Mouse (Mus musculus): ENCODE measurements around the gene Tfpi2. TPM values are rescaled to one million over a fixed set of nuclear protein-coding genes. Genes with fewer than 3 reads are reported as not detected.

Gene Tfpi2
- polyA plus RNA-seq, 1 experiment from 2014 or later = 0.46 TPM

DNA sequence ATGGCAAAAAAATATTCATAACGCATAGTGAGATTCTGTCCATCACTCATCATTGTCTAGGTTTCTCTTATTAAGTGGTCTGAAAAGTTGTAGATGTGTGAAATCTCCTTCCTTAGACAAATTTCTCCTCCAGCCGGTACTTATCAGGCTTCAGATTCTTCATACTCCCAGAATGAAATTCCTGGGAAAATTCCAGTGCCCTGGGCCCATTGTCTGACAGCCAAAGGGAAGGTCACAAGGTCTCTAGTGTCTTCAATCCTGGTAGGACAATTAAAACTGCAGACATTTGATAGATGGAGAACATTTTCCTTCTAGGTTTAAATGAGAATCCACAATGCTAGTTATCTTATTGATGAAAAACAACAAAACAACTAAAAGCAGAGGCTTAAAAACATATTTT, 53.1 kb downstream of the Tfpi2 start:
- Histone ChIP-seq H3K4me2 (ENCODE audit: low read depth, low read length) (no peak overlapping the region), H3K9me3 (ENCODE audit: control insufficient read depth, low read length) (no peaks in the 10 kb centered on the region), H3K4me1 (ENCODE audit: control insufficient read depth, insufficient read depth, low read length) (no peaks in the 10 kb centered on the region), H3K27ac (ENCODE audit: low read depth, low read length) (no peak overlapping the region), H3K4me3 (ENCODE audit: low read depth, low read length) (no peak overlapping the region), H3K9ac (replicated peaks; ENCODE audit: low read depth, low read length) (no peak overlapping the region), H3K27me3 (ENCODE audit: control insufficient read depth, insufficient read depth, low read length) (no peaks in the 10 kb centered on the region), H3K36me3 (ENCODE audit: control insufficient read depth, insufficient read depth, low read length) (no peaks in the 10 kb centered on the region)
- no peak for ATAC-seq (ENCODE audit: low read depth)
- WGBS = 71% methylated on average over 2 of the region's 2 CpGs

DNA sequence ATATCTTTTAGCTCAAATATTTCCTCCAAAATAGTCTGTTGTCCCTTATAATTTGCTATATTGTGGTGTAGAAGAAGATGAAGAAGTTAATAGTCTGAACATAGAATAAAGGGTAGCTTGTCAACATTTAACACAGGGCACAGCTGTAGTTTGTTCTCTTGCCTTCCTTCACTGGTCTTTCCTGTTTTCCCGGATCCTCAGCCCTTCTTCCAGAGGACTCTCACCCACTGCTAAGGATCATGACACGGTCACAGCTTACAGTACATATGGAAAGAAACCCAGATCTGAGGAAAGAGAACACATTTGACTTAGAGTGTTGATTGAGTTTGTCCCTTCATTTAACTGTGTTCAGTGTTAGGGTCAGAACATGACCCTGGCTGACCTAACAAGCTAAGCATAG, 53.7 kb downstream of the Tfpi2 start:
- H3K9me3 ChIP-seq (ENCODE audit: control insufficient read depth, low read length) = no peaks in the 10 kb centered on the region
- H3K9ac ChIP-seq (replicated peaks; ENCODE audit: low read depth, low read length) = no peak overlapping the region
- H3K27me3 ChIP-seq (ENCODE audit: control insufficient read depth, insufficient read depth, low read length) = no peaks in the 10 kb centered on the region
- H3K4me1 ChIP-seq (ENCODE audit: control insufficient read depth, insufficient read depth, low read length) = no peaks in the 10 kb centered on the region
- H3K4me3 ChIP-seq (ENCODE audit: low read depth, low read length) = no peak overlapping the region
- WGBS = 78% methylated on average over 2 of the region's 2 CpGs
- ATAC-seq (ENCODE audit: low read depth) = no peak
- H3K27ac ChIP-seq (ENCODE audit: low read depth, low read length) = no peak overlapping the region
- H3K4me2 ChIP-seq (ENCODE audit: low read depth, low read length) = no peak overlapping the region
- H3K36me3 ChIP-seq (ENCODE audit: control insufficient read depth, insufficient read depth, low read length) = no peaks in the 10 kb centered on the region

DNA sequence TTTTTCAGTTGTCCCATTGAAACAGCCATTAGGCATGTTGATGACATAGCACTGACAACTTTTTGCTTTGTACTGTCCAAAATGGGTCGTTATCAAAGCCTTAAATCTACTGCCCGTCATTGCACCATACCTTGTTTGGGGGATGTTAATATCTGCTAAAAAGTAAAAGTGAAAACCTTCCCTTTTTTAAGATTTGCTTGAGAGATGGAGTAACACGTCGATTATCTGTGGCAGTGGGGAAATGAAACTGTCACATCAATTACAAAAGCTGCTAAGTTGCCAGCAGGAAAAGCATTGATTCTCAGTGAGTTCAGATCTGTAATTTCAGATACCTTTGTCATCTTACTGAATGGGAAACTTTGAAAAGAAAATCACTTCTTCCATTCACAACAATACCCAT, 62.6 kb downstream of the Tfpi2 start:
- no peak overlapping the region for H3K9ac ChIP-seq (replicated peaks; ENCODE audit: low read depth, low read length)
- no peaks in the 10 kb centered on the region for H3K36me3 ChIP-seq (ENCODE audit: control insufficient read depth, insufficient read depth, low read length)
- no peak overlapping the region for H3K27ac ChIP-seq (ENCODE audit: low read depth, low read length)
- ATAC-seq (ENCODE audit: low read depth) = no peak
- no peaks in the 10 kb centered on the region for H3K27me3 ChIP-seq (ENCODE audit: control insufficient read depth, insufficient read depth, low read length)
- H3K4me1 ChIP-seq (ENCODE audit: control insufficient read depth, insufficient read depth, low read length) = no peaks in the 10 kb centered on the region
- H3K4me3 ChIP-seq (ENCODE audit: low read depth, low read length) = no peak overlapping the region
- no peaks in the 10 kb centered on the region for H3K9me3 ChIP-seq (ENCODE audit: control insufficient read depth, low read length)
- H3K4me2 ChIP-seq (ENCODE audit: low read depth, low read length) = no peak overlapping the region
- 77% methylated on average over 4 of the region's 4 CpGs for WGBS

DNA sequence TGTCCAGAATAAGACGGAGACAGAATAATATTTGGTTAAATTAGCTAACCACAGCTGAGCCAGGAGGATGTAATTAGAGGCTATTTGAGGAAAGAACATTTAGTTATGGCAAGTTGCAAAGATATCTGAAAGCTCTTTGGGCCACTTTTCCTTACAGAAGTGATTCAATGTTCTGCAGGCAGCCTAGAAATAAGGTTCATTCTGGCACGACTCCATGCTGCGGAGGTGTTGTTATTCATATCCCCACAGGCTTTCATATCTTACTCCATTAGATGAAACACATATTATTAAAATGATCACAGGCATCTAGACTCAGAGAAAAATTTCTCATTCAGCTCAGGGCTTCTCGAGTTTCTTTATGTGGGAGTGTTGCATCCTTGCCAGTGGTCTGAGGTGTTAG, 65.8 kb downstream of the Tfpi2 start:
- no peak overlapping the region for H3K27ac ChIP-seq (ENCODE audit: low read depth, low read length)
- H3K36me3 ChIP-seq (ENCODE audit: control insufficient read depth, insufficient read depth, low read length) = no peaks in the 10 kb centered on the region
- 74% methylated on average over 4 of the region's 4 CpGs for WGBS

DNA sequence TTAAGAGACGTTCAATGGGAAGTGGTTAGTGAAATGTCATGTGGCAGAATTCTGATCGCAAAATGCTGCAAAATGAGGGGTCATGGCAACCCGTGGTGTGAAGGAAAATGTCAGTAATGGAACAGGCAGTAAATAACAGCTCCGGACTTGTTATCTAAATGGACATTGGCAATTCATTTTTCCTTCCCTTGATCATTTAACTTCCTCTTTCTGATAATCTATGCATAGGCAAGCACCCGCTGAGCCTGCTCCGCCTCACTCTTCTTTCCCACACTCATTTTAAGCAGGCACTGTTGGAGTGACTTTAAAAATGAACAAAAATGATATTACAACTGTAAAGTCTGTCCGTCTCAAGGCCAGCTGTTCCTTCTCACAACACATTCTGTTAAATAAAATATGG, 72.7 kb downstream of the Tfpi2 start:
- H3K4me2 ChIP-seq (ENCODE audit: low read depth, low read length) = no peak overlapping the region

More for the DNA sequence above, 65.8 kb downstream of the Tfpi2 start:
- Histone ChIP-seq H3K4me2 (ENCODE audit: low read depth, low read length) (no peak overlapping the region), H3K27me3 (ENCODE audit: control insufficient read depth, insufficient read depth, low read length) (no peaks in the 10 kb centered on the region), H3K4me1 (ENCODE audit: control insufficient read depth, insufficient read depth, low read length) (no peaks in the 10 kb centered on the region), H3K9me3 (ENCODE audit: control insufficient read depth, low read length) (no peaks in the 10 kb centered on the region), H3K4me3 (ENCODE audit: low read depth, low read length) (no peak overlapping the region), H3K9ac (replicated peaks; ENCODE audit: low read depth, low read length) (no peak overlapping the region)
- no peak for ATAC-seq (ENCODE audit: low read depth)

More for the DNA sequence above, 72.7 kb downstream of the Tfpi2 start:
- Histone ChIP-seq H3K9me3 (ENCODE audit: control insufficient read depth, low read length) (no peaks in the 10 kb centered on the region), H3K27ac (ENCODE audit: low read depth, low read length) (no peak overlapping the region), H3K27me3 (ENCODE audit: control insufficient read depth, insufficient read depth, low read length) (no peaks in the 10 kb centered on the region), H3K4me1 (ENCODE audit: control insufficient read depth, insufficient read depth, low read length) (no peaks in the 10 kb centered on the region), H3K4me3 (ENCODE audit: low read depth, low read length) (no peak overlapping the region), H3K36me3 (ENCODE audit: control insufficient read depth, insufficient read depth, low read length) (no peaks in the 10 kb centered on the region), H3K9ac (replicated peaks; ENCODE audit: low read depth, low read length) (no peak overlapping the region)
- WGBS = 72% methylated on average over 7 of the region's 7 CpGs
- ATAC-seq (ENCODE audit: low read depth) = no peak

Other genes starting within 250 kb of the Tfpi2 start
- gene Calcr, start 224.2 kb downstream of the Tfpi2 start, polyA plus RNA-seq (2014; fragmentation: Nextera tagmentation; extraction: Ambion mirVana) = 0.94 and 1.2 TPM in 2 replicates
- not detected in 2 replicates for gene Gngt1, start 4.9 kb upstream of the Tfpi2 start, polyA plus RNA-seq (2014; fragmentation: Nextera tagmentation; extraction: Ambion mirVana)
- gene Gng11, start 15.0 kb upstream of the Tfpi2 start, polyA plus RNA-seq (2014; fragmentation: Nextera tagmentation; extraction: Ambion mirVana) = 15.9 and 34.6 TPM in 2 replicates
- 28.0 and 36.6 TPM in 2 replicates for gene Bet1, start 98.1 kb upstream of the Tfpi2 start, polyA plus RNA-seq (2014; fragmentation: Nextera tagmentation; extraction: Ambion mirVana)